Mouse (Mus musculus) right cerebral cortex, postnatal 10 days (tissue): ENCODE measurements around the gene Pcx.
"Not testable (repeated sequence)": the region's sequence is repeated elsewhere in the genome, so short reads cannot be mapped to it uniquely, and the experiment has no call there.

ENCODE experiments used
- DNase-seq, 2 experiments: peaks; one replicate each; pipeline ENCODE4 v3.0.0; 2021; ENCODE audit warnings: low spot score in 2 of 2

The Pcx gene

DNA sequence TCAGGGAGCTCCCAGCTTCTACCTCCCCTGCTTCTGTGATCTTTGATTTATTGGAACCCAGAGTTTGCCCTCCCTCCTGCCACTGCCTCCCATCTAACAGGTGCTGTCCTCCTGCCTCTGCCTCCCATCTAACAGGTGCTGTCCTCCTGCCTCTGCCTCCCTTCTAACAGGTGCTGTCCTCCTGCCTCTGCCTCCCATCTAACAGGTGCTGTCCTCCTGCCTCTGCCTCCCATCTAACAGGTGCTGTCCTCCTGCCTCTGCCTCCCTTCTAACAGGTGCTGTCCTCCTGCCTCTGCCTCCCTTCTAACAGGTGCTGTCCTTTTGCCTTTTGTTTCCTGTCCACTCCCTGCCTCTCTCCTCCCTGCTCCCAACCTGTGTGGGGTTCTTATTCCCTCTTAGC is 76.5 kb downstream of the Pcx start:
- not testable (repeated sequence) for DNase-seq

- DNase-seq: peak; percentile 38 to 39
Observed at GRCm38 (mm10) chr19:4587426-4587825, 77.2 kb downstream of the Pcx start.

GRCm38 (mm10) chr19:4588430-4588829 is 78.2 kb downstream of the Pcx start:
- no peak for DNase-seq

DNA sequence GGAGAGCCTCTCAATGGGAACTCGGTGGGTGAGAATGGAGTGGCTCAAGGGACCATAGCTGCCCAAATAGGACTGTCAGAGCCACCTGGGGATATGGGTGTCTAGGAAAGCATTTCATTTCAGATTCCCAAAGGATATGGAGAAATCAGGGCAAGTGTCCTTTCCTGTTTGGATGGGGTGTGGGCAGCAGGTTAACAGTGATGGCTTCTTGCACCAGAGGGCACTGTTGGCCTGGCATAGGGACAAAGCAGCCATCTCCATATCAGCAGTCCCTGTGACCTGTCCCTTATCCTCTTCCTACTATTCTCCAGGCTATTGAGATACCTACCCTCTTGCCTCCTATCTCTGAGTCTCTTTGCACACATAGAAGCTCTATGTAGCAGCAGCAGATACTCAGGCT is 78.8 kb downstream of the Pcx start:
- no peak for DNase-seq

- no peak for DNase-seq
Observed at GRCm38 (mm10) chr19:4590025-4590424, 79.8 kb downstream of the Pcx start.

- DNase-seq: no peak
Observed at GRCm38 (mm10) chr19:4593792-4594522, 83.7 kb downstream of the Pcx start.

GRCm38 (mm10) chr19:4596071-4596470 is 85.8 kb downstream of the Pcx start:
- DNase-seq: no peak

DNA sequence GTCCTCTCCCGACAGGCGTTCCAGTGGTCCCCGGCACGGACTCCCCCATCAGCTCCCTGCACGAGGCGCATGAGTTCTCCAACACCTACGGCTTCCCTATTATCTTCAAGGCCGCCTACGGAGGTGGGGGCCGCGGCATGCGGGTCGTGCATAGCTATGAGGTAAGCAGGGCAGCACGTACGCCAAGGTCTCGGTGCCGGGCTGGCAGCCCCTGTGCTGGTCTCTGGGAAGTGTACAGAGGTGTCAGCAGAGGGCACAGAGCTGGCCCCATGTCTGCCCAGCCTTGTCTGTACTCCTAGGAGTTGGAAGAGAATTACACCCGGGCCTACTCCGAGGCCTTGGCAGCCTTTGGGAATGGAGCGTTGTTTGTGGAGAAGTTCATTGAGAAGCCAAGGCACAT is 92.2 kb downstream of the Pcx start:
- DNase-seq: no peak

DNA sequence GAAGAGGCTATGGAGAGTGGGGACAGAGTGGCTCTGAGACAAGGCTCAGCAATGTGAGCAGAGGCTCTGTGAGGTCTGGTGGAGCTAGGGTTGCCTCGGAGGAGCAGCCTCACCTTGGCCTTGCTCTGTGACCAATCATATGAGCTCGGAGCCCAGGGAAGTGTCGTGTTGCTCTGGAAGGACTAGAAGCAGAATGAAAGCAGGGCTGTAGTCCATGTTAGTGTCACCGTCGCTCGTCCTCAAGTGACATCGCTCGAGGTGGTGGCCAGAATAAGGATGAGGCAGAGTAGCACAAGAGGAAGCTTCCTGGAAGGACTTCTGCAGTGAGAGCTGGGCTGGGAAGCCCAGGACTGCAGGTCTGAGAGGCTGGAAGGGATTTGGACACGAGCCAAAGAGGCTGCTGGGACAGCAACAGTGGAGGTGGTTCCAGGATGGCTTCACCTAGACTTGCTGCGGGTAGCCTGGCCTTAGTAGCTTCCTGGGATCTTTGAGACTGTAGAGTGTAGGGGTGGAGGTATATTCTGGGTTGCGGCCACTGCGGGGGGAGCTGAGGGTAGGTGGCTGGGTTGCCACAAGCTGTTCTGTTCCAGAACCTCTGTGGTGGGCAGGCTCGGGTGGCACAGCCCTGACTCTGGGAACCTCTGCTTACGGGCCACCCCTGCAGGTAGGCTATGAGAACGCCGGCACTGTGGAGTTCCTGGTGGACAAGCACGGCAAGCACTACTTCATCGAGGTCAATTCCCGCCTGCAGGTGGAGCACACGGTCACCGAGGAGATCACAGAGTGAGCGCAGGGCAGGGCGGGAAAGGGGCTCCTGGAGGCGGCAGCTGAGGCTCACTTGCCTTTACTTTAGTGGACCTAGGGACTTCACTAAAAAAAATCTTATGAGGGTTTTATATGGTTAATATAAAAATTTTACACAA is 93.8 kb downstream of the Pcx start:
- DNase-seq: no peak

GRCm38 (mm10) chr19:4605654-4606053 is 95.4 kb downstream of the Pcx start:
- DNase-seq: no peak

GRCm38 (mm10) chr19:4607406-4607805 is 97.1 kb downstream of the Pcx start:
- peak in 1 of 2 experiments; percentile 33 for DNase-seq

GRCm38 (mm10) chr19:4608511-4608910 is 98.2 kb downstream of the Pcx start:
- no peak for DNase-seq

DNA sequence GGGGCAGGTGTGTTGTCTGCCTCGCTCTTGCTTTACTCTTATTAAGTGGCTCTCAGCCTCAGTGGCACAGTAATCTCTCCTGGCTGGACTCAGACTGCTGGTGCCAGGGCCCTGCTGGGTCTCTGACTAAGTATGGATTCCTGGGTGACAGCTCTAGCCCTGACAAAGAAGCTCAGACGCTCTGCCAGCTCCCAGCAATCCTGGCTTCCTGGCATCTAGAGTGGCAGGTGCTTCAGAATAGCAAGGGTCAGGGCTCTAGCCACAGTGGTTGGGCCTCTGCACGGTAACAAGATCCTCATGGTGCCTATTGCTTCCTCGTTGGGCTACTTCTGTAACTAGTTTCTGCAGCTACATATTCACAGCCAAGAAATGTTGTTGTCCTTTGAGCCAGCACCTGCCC is 99.8 kb downstream of the Pcx start:
- DNase-seq: no peak

GRCm38 (mm10) chr19:4612181-4612961 is 102.1 kb downstream of the Pcx start:
- peak in 1 of 2 experiments; percentile 39 for DNase-seq

- DNase-seq: peak in 1 of 2 experiments; percentile 50
Observed at GRCm38 (mm10) chr19:4613464-4614304, 103.4 kb downstream of the Pcx start.

GRCm38 (mm10) chr19:4614305-4615150 is 104.3 kb downstream of the Pcx start:
- DNase-seq: peak in 1 of 2 experiments; percentile 50

DNA sequence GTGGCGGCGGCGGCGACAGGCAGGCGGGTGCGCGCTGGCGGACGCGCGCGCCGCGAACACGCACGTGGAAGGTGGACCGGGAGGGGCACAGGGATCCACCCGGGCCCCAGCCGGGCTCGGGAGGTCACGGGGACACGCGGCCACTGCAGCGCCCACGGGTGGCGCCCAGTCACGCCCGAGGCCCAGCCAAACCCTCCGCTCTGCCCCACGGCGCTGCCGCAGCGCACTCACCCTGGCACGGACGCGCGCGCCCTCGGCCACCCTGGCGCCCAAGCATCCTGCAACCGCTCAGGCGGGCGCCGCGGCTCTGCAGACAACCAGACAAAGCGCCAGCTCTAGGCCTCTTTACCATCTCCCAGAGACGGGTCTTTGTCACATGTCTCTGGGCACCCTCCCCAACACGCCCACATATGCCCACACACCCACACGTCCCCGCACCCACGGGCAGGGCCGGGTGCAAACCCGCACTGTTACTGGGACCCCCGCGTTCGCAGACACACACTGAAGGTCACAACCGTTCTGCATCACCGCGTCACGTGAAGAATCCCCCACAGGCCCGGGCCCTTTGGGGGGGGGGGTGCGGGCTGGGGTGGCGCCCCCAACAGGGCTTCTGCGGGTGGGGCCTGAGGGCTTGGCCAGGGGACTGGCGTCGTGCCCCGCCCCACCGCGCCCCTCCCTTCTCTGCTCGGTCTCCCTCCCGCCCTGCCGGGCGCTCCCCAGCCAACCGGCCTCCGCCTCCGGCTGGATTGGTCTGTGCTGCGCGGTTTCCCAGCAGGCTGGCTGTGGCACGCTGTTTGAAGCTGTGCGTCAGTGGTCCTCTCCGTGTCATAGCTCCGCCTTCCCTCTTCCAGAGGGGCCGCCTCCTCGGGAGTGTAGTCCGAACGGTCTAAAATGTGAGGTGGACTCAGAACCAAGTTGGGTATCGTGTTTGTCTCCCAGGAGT is 105.2 kb downstream of the Pcx start, which contains the start of gene Lrfn4:
Gene Lrfn4, minus strand, starts transcription at position 517 of the 943 bp plus-strand sequence.
- peak; percentile 95 to 96 for DNase-seq

DNA sequence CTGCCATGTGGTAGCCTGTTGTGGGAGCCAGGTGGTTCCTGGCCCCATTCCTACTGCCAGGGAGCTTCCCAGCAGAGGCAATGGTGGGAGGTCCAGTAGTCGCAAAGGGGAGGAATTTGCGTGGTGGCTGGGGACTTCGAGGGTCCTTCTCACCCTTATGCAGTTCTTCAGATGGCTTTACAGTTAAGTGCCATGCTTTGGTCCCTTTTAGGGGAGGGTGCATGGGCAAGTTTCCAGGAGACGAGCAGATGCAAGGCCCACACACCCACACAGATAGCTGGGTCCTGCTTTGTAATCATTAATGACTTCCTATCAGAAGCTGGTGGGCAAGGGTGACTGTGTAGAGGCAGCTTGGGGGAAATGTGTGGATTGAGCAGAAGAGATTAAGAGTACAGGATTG is 106.3 kb downstream of the Pcx start:
- peak; percentile 30 to 49 for DNase-seq

GRCm38 (mm10) chr19:4618183-4618582 is 107.9 kb downstream of the Pcx start:
- DNase-seq: peak in 1 of 2 experiments; percentile 56
